Mouse (Mus musculus): ENCODE measurements around the gene Ildr2.

DNA sequence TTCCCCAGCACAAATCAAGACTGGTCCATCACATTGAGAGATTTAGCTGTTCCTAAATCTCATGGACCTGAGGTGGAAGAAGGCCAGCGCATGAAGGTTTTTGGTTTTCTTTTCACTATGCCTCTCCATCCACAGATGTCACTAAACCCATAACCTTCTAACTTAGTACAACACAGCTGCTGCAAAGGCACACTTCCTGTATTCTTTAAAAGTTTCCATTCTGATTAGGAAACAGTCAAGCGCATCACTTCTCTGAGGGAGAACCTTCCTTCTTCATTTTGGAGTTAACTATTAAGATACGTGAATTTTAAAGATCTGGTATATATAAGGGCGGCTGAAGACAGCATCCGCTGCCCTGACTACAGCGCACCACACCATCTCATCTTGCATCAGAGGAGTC is 91.7 kb downstream of the Ildr2 start:
- no peak for TF ChIP-seq CTCF (IDR thresholded peaks at IDR 0.05; ENCODE audit: control insufficient read depth, insufficient read depth, low read length)
- no peak for TF ChIP-seq POLR2A (IDR thresholded peaks at IDR 0.05; ENCODE audit: borderline replicate concordance, control insufficient read depth, low read depth, low read length)
